Mouse (Mus musculus) hindbrain, embryonic 11.5 days (tissue): ENCODE results near the gene Pkn3. TPM values are rescaled to one million over a fixed set of nuclear protein-coding genes. Genes with fewer than 3 reads are reported as not detected.

Source experiments
- ATAC-seq: fragments of 200-750 bp; cut with Nextera tagmentation; 2 replicates; pipeline ENCODE4 v1.8.0; 2017; ENCODE audit warnings: mild to moderate bottlenecking, moderate TSS enrichment, moderate library complexity; ENCODE audit not compliant: low FRiP score
- DNase-seq: peaks from one replicate; pipeline ENCODE4 v3.0.0-alpha.2; 2015; ENCODE audit warnings: low spot score
- H3K27ac ChIP-seq: fragments of 300-500 bp; sonication (generic); 2 replicates; pipeline ENCODE4 v1.5.1; 2014; ENCODE audit warnings: mild to moderate bottlenecking, low read depth, low read length
- H3K27me3 ChIP-seq: fragments of 300-500 bp; sonication (generic); 2 replicates; pipeline ENCODE4 v1.6.1; 2014; ENCODE audit warnings: mild to moderate bottlenecking, low read length, moderate library complexity, mixed read lengths; ENCODE audit not compliant: control insufficient read depth, insufficient read depth
- H3K36me3 ChIP-seq: fragments of 300-500 bp; sonication (generic); 2 replicates; pipeline ENCODE4 v1.6.1; 2014; ENCODE audit warnings: mild to moderate bottlenecking, low read length, moderate library complexity, mixed read lengths; ENCODE audit not compliant: control insufficient read depth, insufficient read depth
- H3K4me1 ChIP-seq: fragments of 300-500 bp; sonication (generic); replicated peaks from 2 replicates; pipeline ENCODE4 v1.6.1; 2014; ENCODE audit warnings: low read length, mixed read lengths; ENCODE audit not compliant: control insufficient read depth, insufficient read depth
- H3K4me2 ChIP-seq: fragments of 300-500 bp; sonication (generic); replicated peaks from 2 replicates; pipeline ENCODE4 v1.6.1; 2014; ENCODE audit warnings: mild to moderate bottlenecking, low read depth, low read length
- H3K4me3 ChIP-seq: fragments of 300-500 bp; sonication (generic); 2 replicates; pipeline ENCODE4 v1.5.1; 2014; ENCODE audit warnings: low read depth, low read length
- H3K9ac ChIP-seq: fragments of 300-500 bp; sonication (generic); 2 replicates; pipeline ENCODE4 v1.6.1; 2014; ENCODE audit warnings: low read depth, low read length
- H3K9me3 ChIP-seq: fragments of 300-500 bp; sonication (generic); 2 replicates; pipeline ENCODE4 v1.6.1; 2016; ENCODE audit warnings: low read length; ENCODE audit not compliant: control insufficient read depth
- WGBS: fragments of 180-500 bp; shearing (Covaris S2); extraction: QIAGEN DNeasy Blood & Tissue Kit; methylation state at CpG from one replicate; pipeline ENCODE4 v1.1.7; 2014; 5-methylcytosine and 5-hydroxymethylcytosine counted together
- polyA plus RNA-seq: library from polyadenylated mRNA; unstranded; fragments of >200 nt; fragmentation: Nextera tagmentation; extraction: Ambion mirVana; gene quantifications from 2 replicates; pipeline ENCODE4 v1.2.1, GENCODE M21; 2014

Gene Pkn3
- polyA plus RNA-seq, 1 experiment from 2014 or later = 4.5 TPM

DNA sequence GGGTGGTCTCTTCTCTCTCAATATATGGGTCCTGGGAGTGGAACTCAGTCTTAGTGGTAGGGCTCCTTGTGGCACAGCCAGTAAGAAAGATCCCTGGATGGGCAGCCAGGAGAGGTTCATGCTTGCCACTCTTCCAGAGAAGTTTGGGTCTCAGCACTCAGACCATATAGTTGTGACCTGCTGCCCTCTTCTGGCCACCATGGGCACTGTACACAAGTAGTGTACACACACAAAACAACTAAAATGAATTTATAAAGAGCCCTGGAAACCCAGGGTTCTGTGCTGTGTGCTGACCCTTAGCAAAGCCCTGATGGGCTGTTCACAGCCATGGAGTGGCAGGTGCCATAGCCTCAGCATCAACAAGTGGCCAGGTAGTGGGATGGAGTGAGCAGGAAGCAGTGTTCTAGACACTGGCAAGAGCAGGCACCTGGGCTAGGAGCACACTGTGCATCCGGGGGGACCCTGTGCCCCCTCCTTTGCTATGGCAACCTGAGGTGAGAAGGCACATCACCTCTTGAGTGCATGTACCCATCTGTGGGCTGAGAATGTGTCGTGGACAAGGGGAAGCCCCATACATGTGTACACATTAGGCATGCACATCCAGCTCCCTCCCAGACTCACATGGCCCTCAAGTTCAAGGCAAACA is 18.5 kb downstream of the Pkn3 start:
- Histone ChIP-seq H3K9me3 (no peaks in the 10 kb centered on the region), H3K9ac (no peak overlapping the region), H3K4me2 (no peak overlapping the region), H3K4me1 (no peaks in the 10 kb centered on the region; the same call in 1 of the 2 replicates), H3K27me3 (no peaks in the 10 kb centered on the region), H3K4me3 (no peak overlapping the region), H3K36me3 (no peaks in the 10 kb centered on the region), H3K27ac (no peak overlapping the region)
- no peak for ATAC-seq
- peak; percentile 55 for DNase-seq
- 79% methylated on average over 2 of the region's 2 CpGs for WGBS

DNA sequence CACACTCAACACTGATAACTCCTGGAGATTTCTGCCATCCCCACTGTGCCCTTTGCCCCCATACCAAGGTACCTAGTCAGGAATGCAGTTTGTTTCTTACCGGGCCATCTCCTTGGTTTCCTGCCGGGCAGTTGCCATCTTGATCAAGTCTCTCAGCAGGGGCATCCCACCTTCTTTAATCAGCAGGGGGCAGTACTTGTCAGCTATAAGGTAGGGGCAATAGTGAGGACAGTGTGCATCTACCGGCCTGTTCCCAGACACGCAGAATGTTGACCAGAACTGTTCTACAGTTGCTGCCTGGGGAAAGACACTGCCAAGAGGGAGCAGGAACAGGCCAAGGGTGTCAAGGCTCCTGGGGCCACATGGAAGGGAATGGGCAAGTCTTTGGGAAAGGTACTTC is 22.7 kb downstream of the Pkn3 start:
- no peaks in the 10 kb centered on the region for H3K36me3 ChIP-seq
- H3K9me3 ChIP-seq = no peaks in the 10 kb centered on the region
- no peak overlapping the region for H3K4me3 ChIP-seq
- no peaks in the 10 kb centered on the region for H3K4me1 ChIP-seq
- H3K27ac ChIP-seq = no peak overlapping the region
- WGBS = 75% methylated on average over 4 of the region's 4 CpGs
- no peak for DNase-seq
- no peaks in the 10 kb centered on the region for H3K27me3 ChIP-seq
- H3K9ac ChIP-seq = no peak overlapping the region
- no peak for ATAC-seq
- H3K4me2 ChIP-seq = no peak overlapping the region

DNA sequence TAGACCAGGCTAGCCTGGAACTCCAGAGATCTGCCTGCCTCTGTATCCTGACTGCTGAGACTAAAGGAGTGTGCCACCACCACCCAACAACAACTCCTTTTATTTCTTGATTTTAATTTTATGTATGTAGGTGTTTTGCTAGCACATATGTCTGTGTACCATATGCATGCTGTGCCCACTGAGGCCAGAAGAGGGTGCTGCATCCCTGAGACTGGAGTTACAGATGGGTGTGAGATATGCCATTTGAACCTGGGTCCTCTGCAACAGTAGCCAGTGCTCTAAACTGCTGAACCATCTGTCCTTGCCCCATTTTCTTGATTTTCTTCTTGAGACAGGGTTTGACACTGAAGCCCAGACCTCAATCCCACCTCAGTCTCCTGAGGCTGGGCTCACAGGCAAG is 28.9 kb downstream of the Pkn3 start:
- no peak overlapping the region for H3K27ac ChIP-seq
- no peak for ATAC-seq
- H3K4me2 ChIP-seq = no peak overlapping the region
- peaks cover 4% of the 10 kb centered on the region; the same call in 1 of the 2 replicates for H3K36me3 ChIP-seq
- no peaks in the 10 kb centered on the region for H3K9me3 ChIP-seq
- H3K9ac ChIP-seq = no peak overlapping the region
- H3K27me3 ChIP-seq = no peaks in the 10 kb centered on the region
- H3K4me3 ChIP-seq = no peak overlapping the region
- peak; percentile 68 for DNase-seq
- no peaks in the 10 kb centered on the region for H3K4me1 ChIP-seq

DNA sequence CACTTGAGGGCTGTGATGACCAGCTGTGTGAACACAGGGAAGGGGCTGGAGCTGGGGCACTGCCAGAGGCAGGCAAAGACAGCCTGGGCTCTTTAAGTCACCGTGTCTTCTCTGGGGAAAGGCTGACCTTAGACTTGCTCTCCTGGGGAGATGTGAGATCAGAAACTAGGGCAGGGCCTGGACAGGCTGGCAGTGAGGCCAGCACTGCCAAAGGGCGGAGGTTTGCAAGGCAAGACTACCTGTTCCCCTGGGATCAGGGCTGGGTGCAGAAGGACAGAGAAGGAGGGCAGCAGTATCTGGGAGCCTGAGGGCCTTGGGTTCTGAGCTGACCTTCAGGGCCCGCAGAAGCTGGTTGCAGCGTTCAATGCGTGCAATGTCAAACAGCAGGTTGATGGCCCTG is 30.2 kb downstream of the Pkn3 start:
- DNase-seq = no peak
- no peak overlapping the region for H3K4me3 ChIP-seq
- H3K36me3 ChIP-seq = peaks cover 4% of the 10 kb centered on the region; the same call in 1 of the 2 replicates
- H3K27me3 ChIP-seq = no peaks in the 10 kb centered on the region
- no peak overlapping the region for H3K4me2 ChIP-seq
- no peaks in the 10 kb centered on the region for H3K4me1 ChIP-seq
- no peak overlapping the region for H3K9ac ChIP-seq
- no peak for ATAC-seq
- H3K9me3 ChIP-seq = no peaks in the 10 kb centered on the region
- WGBS = 97% methylated on average over 5 of the region's 5 CpGs
- no peak overlapping the region for H3K27ac ChIP-seq

DNA sequence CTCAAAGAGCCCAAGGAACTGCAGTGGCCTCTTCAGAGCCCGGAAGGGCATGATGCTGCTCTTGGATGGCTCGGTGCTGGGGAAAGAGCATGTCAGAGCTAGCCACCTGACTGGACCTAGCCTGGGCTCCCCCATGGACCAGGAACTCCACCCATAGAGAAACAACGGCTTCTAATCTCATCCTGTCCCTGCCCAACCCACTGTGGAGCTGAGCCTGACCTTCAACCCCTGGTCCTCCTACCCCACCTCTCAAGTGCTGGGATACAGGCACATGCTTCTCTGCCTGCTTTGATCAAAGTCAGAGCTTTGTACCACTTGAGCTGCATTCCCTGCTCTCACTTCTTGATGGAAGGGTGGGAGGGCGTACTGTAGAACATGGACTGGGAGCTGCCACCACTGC is 30.8 kb downstream of the Pkn3 start:
- no peak overlapping the region for H3K9ac ChIP-seq
- H3K27ac ChIP-seq = no peak overlapping the region
- WGBS = 89% methylated on average over 4 of the region's 4 CpGs
- H3K9me3 ChIP-seq = no peaks in the 10 kb centered on the region
- no peak for DNase-seq
- H3K36me3 ChIP-seq = peaks cover 4% of the 10 kb centered on the region; the same call in 1 of the 2 replicates
- no peak overlapping the region for H3K4me3 ChIP-seq
- no peaks in the 10 kb centered on the region for H3K27me3 ChIP-seq
- no peak overlapping the region for H3K4me2 ChIP-seq
- H3K4me1 ChIP-seq = no peaks in the 10 kb centered on the region
- no peak for ATAC-seq

DNA sequence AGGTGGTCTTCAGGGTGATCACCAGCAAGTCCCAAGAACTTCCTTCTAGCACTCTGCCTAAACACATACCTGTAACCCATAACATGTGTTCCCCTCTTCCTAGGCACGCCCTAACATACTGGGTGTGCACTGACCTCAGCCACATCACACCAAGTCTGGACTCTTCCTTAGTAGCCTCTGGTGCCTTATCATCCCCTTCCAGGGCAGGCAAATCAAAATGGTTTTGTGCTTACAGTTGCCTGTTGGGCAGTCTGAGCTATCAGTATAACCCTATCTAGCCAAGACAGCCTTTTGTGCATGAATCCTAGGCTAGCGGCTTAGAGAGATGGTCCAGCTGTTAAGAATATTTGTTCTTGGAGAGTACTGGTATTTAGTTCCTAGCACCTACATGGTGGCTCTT is 34.0 kb downstream of the Pkn3 start:
- Histone ChIP-seq H3K27me3 (no peaks in the 10 kb centered on the region), H3K4me1 (no peaks in the 10 kb centered on the region), H3K9me3 (no peaks in the 10 kb centered on the region), H3K27ac (no peak overlapping the region), H3K4me2 (no peak overlapping the region), H3K9ac (no peak overlapping the region), H3K4me3 (no peak overlapping the region), H3K36me3 (peaks cover 4% of the 10 kb centered on the region; the same call in 1 of the 2 replicates)
- DNase-seq (no peak), ATAC-seq (no peak)
- WGBS = 98% methylated on average over 2 of the region's 2 CpGs

DNA sequence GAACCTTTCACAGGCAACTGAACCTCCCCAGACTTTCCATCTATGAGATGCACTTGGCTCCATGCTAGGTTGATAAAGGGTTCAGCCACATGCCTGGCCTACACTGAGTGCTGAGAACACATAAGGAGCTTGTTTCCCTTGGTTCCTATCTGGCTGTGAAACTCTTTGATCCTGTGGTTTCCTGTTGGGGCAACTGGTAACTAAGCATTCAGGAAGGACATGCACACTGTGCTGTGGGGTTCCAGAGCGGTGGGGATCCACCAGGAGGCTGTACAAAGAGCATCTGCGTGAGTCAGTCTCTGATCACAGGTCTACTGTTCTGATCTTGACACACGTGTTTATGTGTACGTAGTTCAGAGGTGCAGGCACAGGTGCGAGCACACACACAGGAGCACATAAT is 35.1 kb downstream of the Pkn3 start:
- no peak overlapping the region for H3K4me2 ChIP-seq
- H3K9me3 ChIP-seq = no peaks in the 10 kb centered on the region
- no peak overlapping the region for H3K4me3 ChIP-seq
- no peak overlapping the region for H3K27ac ChIP-seq
- no peaks in the 10 kb centered on the region for H3K27me3 ChIP-seq
- no peaks in the 10 kb centered on the region for H3K4me1 ChIP-seq
- H3K9ac ChIP-seq = no peak overlapping the region
- WGBS = 94% methylated on average over 5 of the region's 5 CpGs
- DNase-seq = no peak
- no peak for ATAC-seq
- peaks cover 4% of the 10 kb centered on the region; the same call in 1 of the 2 replicates for H3K36me3 ChIP-seq

DNA sequence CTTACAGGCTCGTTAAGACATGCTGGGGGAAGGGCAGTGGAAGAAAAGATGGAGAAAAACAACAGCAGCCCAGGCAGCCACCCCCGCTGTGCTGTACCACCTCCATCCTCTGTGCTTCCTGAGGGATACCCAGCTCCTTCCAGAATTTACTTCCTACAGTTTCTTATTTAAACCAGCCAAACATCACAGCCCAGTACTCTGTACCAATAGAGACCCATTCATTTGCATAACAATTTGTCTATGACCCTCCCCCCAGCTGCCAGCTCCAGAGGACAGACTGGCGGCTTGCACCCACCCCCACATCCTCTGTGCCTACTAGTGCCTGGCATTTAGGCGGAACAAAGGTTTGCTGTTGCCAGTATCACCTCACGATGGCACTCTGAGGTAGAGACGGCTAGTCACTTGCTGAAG is 42.2 kb downstream of the Pkn3 start:
- H3K9ac ChIP-seq = 0 out of 2 replicates have a peak overlapping the region, but pooled peaks have one; percentile 15
- ATAC-seq (no peak), DNase-seq (no peak)
- H3K27me3 ChIP-seq = no peaks in the 10 kb centered on the region
- H3K36me3 ChIP-seq = no peaks in the 10 kb centered on the region
- no peak overlapping the region for H3K4me2 ChIP-seq
- WGBS = 17% methylated on average over 6 of the region's 6 CpGs
- H3K27ac ChIP-seq = no peak overlapping the region
- H3K9me3 ChIP-seq = no peaks in the 10 kb centered on the region
- H3K4me3 ChIP-seq = no peak overlapping the region
- H3K4me1 ChIP-seq = peaks cover 3% of the 10 kb centered on the region; the same call in 1 of the 2 replicates

DNA sequence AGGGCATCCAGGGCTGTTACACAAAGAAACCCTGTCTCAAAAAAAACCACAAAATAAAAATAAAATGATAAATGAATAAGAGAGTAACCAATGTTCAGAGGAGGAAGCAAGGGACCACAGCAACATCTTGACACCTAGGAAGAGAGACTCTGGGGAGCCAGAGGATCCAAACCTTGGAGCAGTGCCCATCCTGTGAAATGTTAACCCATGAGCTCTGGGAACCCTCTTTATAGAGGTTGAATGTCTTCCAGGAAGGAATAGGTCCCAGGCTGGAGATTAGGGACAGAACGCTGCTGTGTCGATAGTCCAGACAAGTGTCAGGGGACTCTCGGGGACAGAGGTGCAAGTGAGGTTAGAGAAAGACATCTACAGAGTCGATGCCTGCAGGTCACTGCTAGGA is 42.8 kb downstream of the Pkn3 start:
- Histone ChIP-seq H3K27me3 (no peaks in the 10 kb centered on the region), H3K4me2 (no peak overlapping the region), H3K9ac (no peak overlapping the region), H3K9me3 (no peaks in the 10 kb centered on the region), H3K4me3 (no peak overlapping the region), H3K36me3 (no peaks in the 10 kb centered on the region), H3K27ac (no peak overlapping the region), H3K4me1 (peaks cover 3% of the 10 kb centered on the region; the same call in 1 of the 2 replicates)
- 84% methylated on average over 4 of the region's 4 CpGs for WGBS
- no peak for DNase-seq
- ATAC-seq = no peak
